Mouse (Mus musculus) adrenal gland (tissue): ENCODE data around the gene Plcl1.
"Not testable (repeated sequence)": the region's sequence is repeated elsewhere in the genome, so short reads cannot be mapped to it uniquely, and the experiment has no call there.

Source experiments
- intact Hi-C: fragments of 180-260 bp; cut with DNase I; formaldehyde crosslinking; loops from one replicate; pipeline ENCODE4 v1.15.1; 2025

Gene Plcl1

GRCm38 (mm10) chr1:55437095-55437494 lies 31.4 kb downstream of the Plcl1 start:
- intact Hi-C loops, result no loop called here

- intact Hi-C loops, result no loop called here
Observed at GRCm38 (mm10) chr1:55438617-55439016, 32.9 kb downstream of the Plcl1 start.

GRCm38 (mm10) chr1:55445043-55445688 lies 39.4 kb downstream of the Plcl1 start:
- intact Hi-C loops, result no loop called here

- intact Hi-C loops, result no loop called here
Observed at GRCm38 (mm10) chr1:55445689-55446044, 39.9 kb downstream of the Plcl1 start.

- intact Hi-C loops, result no loop called here
Observed at GRCm38 (mm10) chr1:55446273-55446672, 40.6 kb downstream of the Plcl1 start.

- intact Hi-C loops, result no loop called here
Observed at GRCm38 (mm10) chr1:55446876-55447275, 41.2 kb downstream of the Plcl1 start.

GRCm38 (mm10) chr1:55447661-55448060 lies 41.9 kb downstream of the Plcl1 start:
- intact Hi-C loops, result no loop called here

- intact Hi-C loops, result no loop called here
Observed at GRCm38 (mm10) chr1:55448104-55448503, 42.4 kb downstream of the Plcl1 start.

GRCm38 (mm10) chr1:55449779-55450178 lies 44.1 kb downstream of the Plcl1 start:
- intact Hi-C loops, result no loop called here

- intact Hi-C loops, result no loop called here
Observed at GRCm38 (mm10) chr1:55454119-55454518, 48.4 kb downstream of the Plcl1 start.

GRCm38 (mm10) chr1:55462301-55462700 lies 56.6 kb downstream of the Plcl1 start:
- intact Hi-C loops, result no loop called here

- intact Hi-C loops, result no loop called here
Observed at GRCm38 (mm10) chr1:55473756-55474155, 68.0 kb downstream of the Plcl1 start.

- intact Hi-C loops, result no loop called here
Observed at GRCm38 (mm10) chr1:55474976-55475375, 69.3 kb downstream of the Plcl1 start.

- intact Hi-C loops, result not testable (repeated sequence)
Observed at GRCm38 (mm10) chr1:55487371-55487770, 81.7 kb downstream of the Plcl1 start.

GRCm38 (mm10) chr1:55488261-55488660 lies 82.5 kb downstream of the Plcl1 start:
- intact Hi-C loops, result no loop called here

- intact Hi-C loops, result no loop called here
Observed at GRCm38 (mm10) chr1:55489355-55489754, 83.6 kb downstream of the Plcl1 start.

GRCm38 (mm10) chr1:55499872-55500271 lies 94.2 kb downstream of the Plcl1 start:
- intact Hi-C loops, result no loop called here

- intact Hi-C loops, result no loop called here
Observed at GRCm38 (mm10) chr1:55500981-55501682, 95.4 kb downstream of the Plcl1 start.

GRCm38 (mm10) chr1:55505811-55506210 lies 100.1 kb downstream of the Plcl1 start:
- intact Hi-C loops, result no loop called here

GRCm38 (mm10) chr1:55507061-55507460 lies 101.3 kb downstream of the Plcl1 start:
- intact Hi-C loops, result no loop called here

GRCm38 (mm10) chr1:55509587-55509986 lies 103.9 kb downstream of the Plcl1 start:
- intact Hi-C loops, result no loop called here

GRCm38 (mm10) chr1:55512165-55512564 lies 106.4 kb downstream of the Plcl1 start:
- intact Hi-C loops, result no loop called here

- intact Hi-C loops, result not testable (repeated sequence)
Observed at GRCm38 (mm10) chr1:55512799-55513198, 107.1 kb downstream of the Plcl1 start.
